39 mouse cellular contexts compared by ENCODE assay signal in genomic region chr6:128871910-128872610, GRCm38 (mm10). TPM values are rescaled to one million over a fixed set of nuclear protein-coding genes. Genes with fewer than 3 reads are reported as not detected.
"Had no signal": no experiment of that assay in that cellular context is flagged by ENCODE, and none has a peak within 500 bp of the region (broad histone marks: within the 10 kb centered on the region; RNA-seq: fewer than 3 reads in every experiment).

No protein-coding gene starts in this region.

- H3K27me3 ChIP-seq: heart, embryonic 13.5 days; heart, embryonic 15.5 days; hindbrain, embryonic 12.5 days; intestine, embryonic 15.5 days; limb, embryonic 13.5 days; limb, embryonic 15.5 days; liver, embryonic 12.5 days had no signal

- H3K9ac ChIP-seq: heart, embryonic 13.5 days; heart, embryonic 15.5 days; hindbrain, embryonic 12.5 days; hindbrain, embryonic 14.5 days; intestine, embryonic 15.5 days; limb, embryonic 13.5 days; limb, embryonic 15.5 days; liver, embryonic 12.5 days had no signal

- H3K4me3 ChIP-seq: heart, adult 2 months; heart, embryonic 13.5 days; heart, embryonic 15.5 days; hindbrain, embryonic 10.5 days; hindbrain, embryonic 12.5 days; intestine, embryonic 15.5 days; limb, embryonic 13.5 days; limb, embryonic 15.5 days; liver, embryonic 12.5 days had no signal

- ATAC-seq: hindbrain, embryonic 16.5 days; inflammation-experienced regulatory T-cells, adult 6 months; intestine, embryonic 15.5 days; intestine, postnatal 0 days; liver, embryonic 12.5 days had no signal

- H3K36me3 ChIP-seq: heart, embryonic 13.5 days; heart, embryonic 15.5 days; hindbrain, embryonic 10.5 days; hindbrain, embryonic 12.5 days; intestine, embryonic 15.5 days; limb, embryonic 13.5 days; limb, embryonic 15.5 days; liver, embryonic 12.5 days had no signal

- H3K4me2 ChIP-seq: heart, embryonic 11.5 days; heart, embryonic 13.5 days; heart, embryonic 15.5 days; hindbrain, embryonic 12.5 days; hindbrain, embryonic 14.5 days; intestine, embryonic 15.5 days; limb, embryonic 13.5 days; limb, embryonic 15.5 days; liver, embryonic 12.5 days had no signal

- DNase-seq: gastrocnemius, postnatal 14 days; gastrocnemius, postnatal 36 days; heart, adult 2 months; heart, postnatal 4 days; kidney, adult 18-20 months; kidney, adult 8-10 months; kidney, postnatal 10 days; kidney, postnatal 25 days; layer of hippocampus, adult 9-11 months; layer of hippocampus, postnatal 36 days; left cerebral cortex, postnatal 4 days had no signal

- H3K4me1 ChIP-seq: heart, embryonic 15.5 days; hindbrain, embryonic 12.5 days; intestine, embryonic 15.5 days; limb, embryonic 13.5 days; limb, embryonic 15.5 days; liver, embryonic 12.5 days had no signal

- H3K9me3 ChIP-seq: heart, embryonic 15.5 days; hindbrain, embryonic 12.5 days; intestine, embryonic 15.5 days; limb, embryonic 15.5 days; liver, embryonic 12.5 days had no signal

- H3K27ac ChIP-seq: heart, adult 2 months; heart, embryonic 13.5 days; heart, embryonic 15.5 days; hindbrain, embryonic 10.5 days; hindbrain, embryonic 12.5 days; hindbrain, embryonic 14.5 days; intestine, embryonic 15.5 days; limb, embryonic 13.5 days; limb, embryonic 15.5 days; liver, embryonic 12.5 days had no signal

RNA-seq across cellular contexts. Expression of gene Clec2i, which starts 15.3 kb away (rescaled TPM):
- total RNA-seq: gastrocnemius, adult 18-20 months; gastrocnemius, adult 8-10 months; gastrocnemius, postnatal 14 days; heart, postnatal 4 days; layer of hippocampus, adult 18-20 months; layer of hippocampus, adult 8-10 months; layer of hippocampus, postnatal 36 days; left cerebral cortex, adult 18-20 months; left cerebral cortex, postnatal 10 days; left cerebral cortex, postnatal 25 days; left cerebral cortex, postnatal 4 days had no signal
- polyA plus RNA-seq: heart, embryonic 11.5 days; heart, embryonic 13.5 days; heart, postnatal 0 days; hindbrain, embryonic 10.5 days; hindbrain, embryonic 12.5 days; hindbrain, embryonic 14.5 days; hindbrain, embryonic 16.5 days; kidney, embryonic 16.5 days; limb, embryonic 11.5 days; limb, embryonic 15.5 days; liver, embryonic 12.5 days had no signal

RNA-seq across cellular contexts. Expression of gene BC035044, which starts 18.9 kb away (rescaled TPM):
- total RNA-seq: gastrocnemius, adult 18-20 months; gastrocnemius, adult 8-10 months; gastrocnemius, postnatal 36 days had no signal
- polyA plus RNA-seq: heart, postnatal 0 days had no signal

RNA-seq across cellular contexts. Expression of gene Klrb1b, which starts 45.9 kb away (rescaled TPM):
- total RNA-seq: gastrocnemius, adult 18-20 months; gastrocnemius, adult 8-10 months; gastrocnemius, postnatal 14 days; gastrocnemius, postnatal 36 days; granulocyte monocyte progenitor cell, adult 5-6 weeks; heart, adult 2 months; heart, postnatal 4 days; layer of hippocampus, adult 18-20 months; layer of hippocampus, postnatal 14 days; layer of hippocampus, postnatal 36 days; left cerebral cortex, adult 18-20 months; left cerebral cortex, postnatal 10 days; left cerebral cortex, postnatal 25 days; left cerebral cortex, postnatal 4 days had no signal
- polyA plus RNA-seq: heart, embryonic 11.5 days; heart, embryonic 13.5 days; heart, postnatal 0 days; hindbrain, embryonic 10.5 days; hindbrain, embryonic 12.5 days; hindbrain, embryonic 14.5 days; hindbrain, embryonic 16.5 days; kidney, embryonic 14.5 days; limb, embryonic 11.5 days; limb, embryonic 13.5 days; liver, adult 2 months; liver, embryonic 12.5 days had no signal

RNA-seq across cellular contexts. Expression of gene Gm44511, which starts 45.9 kb away (rescaled TPM):
- total RNA-seq: gastrocnemius, adult 18-20 months; gastrocnemius, postnatal 14 days; gastrocnemius, postnatal 36 days; granulocyte monocyte progenitor cell, adult 5-6 weeks; heart, adult 2 months; heart, postnatal 25 days; heart, postnatal 4 days; layer of hippocampus, adult 18-20 months; layer of hippocampus, postnatal 14 days; layer of hippocampus, postnatal 36 days; left cerebral cortex, adult 18-20 months; left cerebral cortex, postnatal 10 days; left cerebral cortex, postnatal 25 days; left cerebral cortex, postnatal 4 days had no signal
- polyA plus RNA-seq: heart, embryonic 11.5 days; heart, embryonic 13.5 days; heart, embryonic 15.5 days; heart, postnatal 0 days; hindbrain, embryonic 10.5 days; hindbrain, embryonic 12.5 days; hindbrain, embryonic 14.5 days; hindbrain, embryonic 16.5 days; inflammation-experienced regulatory T-cells, adult 6 months; intestine, embryonic 15.5 days; intestine, postnatal 0 days; kidney, embryonic 14.5 days; kidney, embryonic 16.5 days; limb, embryonic 11.5 days; limb, embryonic 13.5 days; limb, embryonic 15.5 days; liver, adult 2 months; liver, embryonic 12.5 days had no signal
